Mouse (Mus musculus): ENCODE results near the gene Fbxw10.

Gene Fbxw10

GRCm38 (mm10) chr11:62831906-62832305 lies 15.0 kb upstream of the Fbxw10 start:
- no peak for DNase-seq (ENCODE audit: inconsistent age in 2 of 2, low spot score in 1 of 2)

GRCm38 (mm10) chr11:62844562-62844961 lies 2.3 kb upstream of the Fbxw10 start:
- DNase-seq (ENCODE audit: inconsistent age in 2 of 2, low spot score in 1 of 2), result no peak

GRCm38 (mm10) chr11:62845730-62846129 lies 1.1 kb upstream of the Fbxw10 start:
- no peak for DNase-seq (ENCODE audit: inconsistent age in 2 of 2, low spot score in 1 of 2)

- peak in 1 of 2 experiments; percentile 38 for DNase-seq (ENCODE audit: inconsistent age in 2 of 2, low spot score in 1 of 2)
These were observed 854 bp downstream of the Fbxw10 start for GRCm38 (mm10) chr11:62847655-62848191.

- DNase-seq (ENCODE audit: inconsistent age in 2 of 2, low spot score in 1 of 2), result no peak
These were observed 1.4 kb downstream of the Fbxw10 start for GRCm38 (mm10) chr11:62848301-62848700.

- DNase-seq (ENCODE audit: inconsistent age in 2 of 2, low spot score in 1 of 2), result peak; percentile 17 to 78
These were observed 4.3 kb downstream of the Fbxw10 start for GRCm38 (mm10) chr11:62851199-62851598.

- DNase-seq (ENCODE audit: inconsistent age in 2 of 2, low spot score in 1 of 2), result no peak
These were observed 6.5 kb downstream of the Fbxw10 start for GRCm38 (mm10) chr11:62853334-62853733.

- peak in 1 of 2 experiments; percentile 50 for DNase-seq (ENCODE audit: inconsistent age in 2 of 2, low spot score in 1 of 2)
These were observed 18.7 kb downstream of the Fbxw10 start for GRCm38 (mm10) chr11:62865562-62865961.

GRCm38 (mm10) chr11:62866685-62867084 lies 19.8 kb downstream of the Fbxw10 start:
- DNase-seq (ENCODE audit: inconsistent age in 2 of 2, low spot score in 1 of 2), result no peak

- DNase-seq (ENCODE audit: inconsistent age in 2 of 2, low spot score in 1 of 2), result no peak
These were observed 22.3 kb downstream of the Fbxw10 start for GRCm38 (mm10) chr11:62869201-62869600.

GRCm38 (mm10) chr11:62869715-62870371 lies 23.0 kb downstream of the Fbxw10 start:
- DNase-seq (ENCODE audit: inconsistent age in 2 of 2, low spot score in 1 of 2), result no peak

GRCm38 (mm10) chr11:62873479-62873878 lies 26.6 kb downstream of the Fbxw10 start:
- DNase-seq (ENCODE audit: inconsistent age in 2 of 2, low spot score in 1 of 2), result peak in 1 of 2 experiments; percentile 51

GRCm38 (mm10) chr11:62875696-62876095 lies 28.8 kb downstream of the Fbxw10 start:
- no peak for DNase-seq (ENCODE audit: inconsistent age in 2 of 2, low spot score in 1 of 2)

- no peak for DNase-seq (ENCODE audit: inconsistent age in 2 of 2, low spot score in 1 of 2)
These were observed 29.6 kb downstream of the Fbxw10 start for GRCm38 (mm10) chr11:62876445-62876844.

GRCm38 (mm10) chr11:62877391-62877790 lies 30.5 kb downstream of the Fbxw10 start:
- DNase-seq (ENCODE audit: inconsistent age in 2 of 2, low spot score in 1 of 2), result no peak

- DNase-seq (ENCODE audit: inconsistent age in 2 of 2, low spot score in 1 of 2), result no peak
These were observed 31.9 kb downstream of the Fbxw10 start for GRCm38 (mm10) chr11:62878728-62879127.

GRCm38 (mm10) chr11:62879220-62880048 lies 32.6 kb downstream of the Fbxw10 start, which contains the start of gene Tvp23b:
TSS of gene Tvp23b (plus strand) at chr11:62879455.
- DNase-seq (ENCODE audit: inconsistent age in 2 of 2, low spot score in 1 of 2), result peak; percentile 99 to 100

GRCm38 (mm10) chr11:62883407-62883806 lies 36.5 kb downstream of the Fbxw10 start:
- DNase-seq (ENCODE audit: inconsistent age in 2 of 2, low spot score in 1 of 2), result no peak

- DNase-seq (ENCODE audit: inconsistent age in 2 of 2, low spot score in 1 of 2), result peak in 1 of 2 experiments; percentile 48
These were observed 38.5 kb downstream of the Fbxw10 start for GRCm38 (mm10) chr11:62885323-62885722.

- DNase-seq (ENCODE audit: inconsistent age in 2 of 2, low spot score in 1 of 2), result peak in 1 of 2 experiments; percentile 63
These were observed 43.9 kb downstream of the Fbxw10 start for GRCm38 (mm10) chr11:62890796-62891195.

- DNase-seq (ENCODE audit: inconsistent age in 2 of 2, low spot score in 1 of 2), result no peak
These were observed 44.9 kb downstream of the Fbxw10 start for GRCm38 (mm10) chr11:62891763-62892162.
